Mouse (Mus musculus): ENCODE data around the gene Vmn2r75.
"Not testable (repeated sequence)": the region's sequence is repeated elsewhere in the genome, so short reads cannot be mapped to it uniquely, and the experiment has no call there.

The Vmn2r75 gene

GRCm38 (mm10) chr7:86171678-86172077, at the start of gene Vmn2r75:
Gene Vmn2r75, minus strand, starts transcription at chr7:86171778.
- DNase-seq = not testable (repeated sequence)

- no peak for DNase-seq
Measured at GRCm38 (mm10) chr7:86211345-86211744, 39.8 kb upstream of the Vmn2r75 start.
